Mouse (Mus musculus) forebrain, postnatal 0 days (tissue): ENCODE data around the gene Dnajb5. TPM values are rescaled to one million over a fixed set of nuclear protein-coding genes. Genes with fewer than 3 reads are reported as not detected.

Experiments
- ATAC-seq: fragments of 200-750 bp; cut with Nextera tagmentation; 2 replicates; pipeline ENCODE4 v1.8.0; 2017; ENCODE audit warnings: mild to moderate bottlenecking, moderate library complexity
- DNase-seq: peaks from one replicate; pipeline ENCODE4 v3.0.0-alpha.2; 2015
- H3K27ac ChIP-seq: fragments of 300-500 bp; sonication (generic); 2 replicates; pipeline ENCODE4 v1.5.1; 2014; ENCODE audit warnings: low read depth, mild to moderate bottlenecking, antibody characterized with exemption, low read length, moderate library complexity, mixed read lengths
- H3K27me3 ChIP-seq: fragments of 300-500 bp; sonication (generic); 2 replicates; pipeline ENCODE4 v1.6.1; 2014; ENCODE audit warnings: mild to moderate bottlenecking, low read length, mixed read lengths; ENCODE audit not compliant: insufficient read depth
- H3K36me3 ChIP-seq: fragments of 300-500 bp; sonication (generic); 2 replicates; pipeline ENCODE4 v1.6.1; 2014; ENCODE audit warnings: mild to moderate bottlenecking, moderate library complexity; ENCODE audit not compliant: insufficient read depth
- H3K4me1 ChIP-seq: fragments of 300-500 bp; sonication (generic); 2 replicates; pipeline ENCODE4 v1.6.1; 2014; ENCODE audit warnings: antibody characterized with exemption; ENCODE audit not compliant: insufficient read depth
- H3K4me2 ChIP-seq: fragments of 300-500 bp; sonication (generic); 2 replicates; pipeline ENCODE4 v1.6.1; 2014; ENCODE audit warnings: low read depth, mild to moderate bottlenecking, moderate library complexity
- H3K4me3 ChIP-seq: fragments of 300-500 bp; sonication (generic); 2 replicates; pipeline ENCODE4 v1.5.1; 2014; ENCODE audit warnings: low read depth, low read length, mixed read lengths
- H3K9ac ChIP-seq: fragments of 300-500 bp; sonication (generic); 2 replicates; pipeline ENCODE4 v1.6.1; 2014; ENCODE audit warnings: mild to moderate bottlenecking
- H3K9me3 ChIP-seq: fragments of 300-500 bp; sonication (generic); 2 replicates; pipeline ENCODE4 v1.6.1; 2016; ENCODE audit warnings: low read length
- CTCF ChIP-seq: sonication (generic); IDR thresholded peaks from 2 replicates; pipeline ENCODE4 v1.5.1; 2016; ENCODE audit warnings: antibody characterized with exemption, control low read depth, low read depth
- WGBS: fragments of 180-500 bp; shearing (Covaris S2); extraction: QIAGEN DNeasy Blood & Tissue Kit; methylation state at CpG from one replicate; pipeline ENCODE4 v1.1.7; 2014; 5-methylcytosine and 5-hydroxymethylcytosine counted together
- polyA plus RNA-seq: library from polyadenylated mRNA; unstranded; fragments of >200 nt; fragmentation: Nextera tagmentation; extraction: Ambion mirVana; gene quantifications from 2 replicates; pipeline ENCODE4 v1.2.1, GENCODE M21; 2015
- total RNA-seq: library from RNA; depleted of rRNA; stranded (reverse); fragments of >200 nt; gene quantifications from 2 replicates; pipeline ENCODE4 v1.2.3, GENCODE M21; 2014; rRNA removed

The Dnajb5 gene
- total and polyA plus RNA-seq, 2 experiments from 2014 or later, result 46.8 to 106 TPM

GRCm38 (mm10) chr4:43004951-43005350 lies 55.3 kb downstream of the Dnajb5 start:
- Histone ChIP-seq H3K9me3 (no peaks in the 10 kb centered on the region), H3K36me3 (peaks cover 8% of the 10 kb centered on the region; the same call in 1 of the 2 replicates), H3K4me2 (no peak overlapping the region), H3K9ac (no peak overlapping the region), H3K4me1 (peaks cover 4% of the 10 kb centered on the region; the same call in 1 of the 2 replicates), H3K4me3 (no peak overlapping the region), H3K27ac (no peak overlapping the region), H3K27me3 (no peaks in the 10 kb centered on the region)
- no peak for DNase-seq
- no peak for ATAC-seq
- 95% methylated on average over 3 of the region's 3 CpGs for WGBS
- no peak for TF ChIP-seq CTCF

- no peaks in the 10 kb centered on the region for H3K9me3 ChIP-seq
- no peaks in the 10 kb centered on the region for H3K27me3 ChIP-seq
- no peak overlapping the region for H3K4me3 ChIP-seq
- ATAC-seq, result no peak
- peak; percentile 56 for TF ChIP-seq CTCF
- 53% methylated on average over 2 of the region's 2 CpGs for WGBS
- H3K4me1 ChIP-seq, result peaks cover 5% of the 10 kb centered on the region; the same call in 1 of the 2 replicates
- H3K4me2 ChIP-seq, result no peak overlapping the region
- no peak overlapping the region for H3K9ac ChIP-seq
- DNase-seq, result peak; percentile 6
- peaks cover 8% of the 10 kb centered on the region; the same call in 1 of the 2 replicates for H3K36me3 ChIP-seq
- H3K27ac ChIP-seq, result no peak overlapping the region
Measured at GRCm38 (mm10) chr4:43005765-43006164, 56.2 kb downstream of the Dnajb5 start.

Other genes starting within 250 kb of the Dnajb5 start
- gene 4930578G10Rik, start 214.3 kb upstream of the Dnajb5 start, total RNA-seq, result not detected in 2 replicates
- gene 4930578G10Rik, start 214.3 kb upstream of the Dnajb5 start, polyA plus RNA-seq, result 0.56 and 0.91 TPM in 2 replicates
- not detected in 2 replicates for gene Ccl19, start 193.2 kb upstream of the Dnajb5 start, total RNA-seq
- not detected in 2 replicates for gene Ccl19, start 193.2 kb upstream of the Dnajb5 start, polyA plus RNA-seq
- gene Ccl21a, start 175.8 kb upstream of the Dnajb5 start, total RNA-seq, result 0.52 TPM in 1 of 2 replicates, not detected in the other
- gene Ccl21a, start 175.8 kb upstream of the Dnajb5 start, polyA plus RNA-seq, result 0.22 and 0.58 TPM in 2 replicates
- gene Fam205a1, start 95.9 kb upstream of the Dnajb5 start, total RNA-seq, result not detected in 2 replicates
- gene Fam205a1, start 95.9 kb upstream of the Dnajb5 start, polyA plus RNA-seq, result 0.05 TPM in 1 of 2 replicates, not detected in the other
- 0.23 TPM in 1 of 2 replicates, not detected in the other for gene Gm12394, start 93.0 kb upstream of the Dnajb5 start, total RNA-seq
- gene Gm12394, start 93.0 kb upstream of the Dnajb5 start, polyA plus RNA-seq, result 0.16 and 0.41 TPM in 2 replicates
- not detected in 2 replicates for gene Fam205c, start 75.6 kb upstream of the Dnajb5 start, total RNA-seq
- gene Fam205c, start 75.6 kb upstream of the Dnajb5 start, polyA plus RNA-seq, result 1.8 and 3.2 TPM in 2 replicates
- 77.2 and 82.7 TPM in 2 replicates for gene Phf24, start 33.2 kb upstream of the Dnajb5 start, total RNA-seq
- gene Phf24, start 33.2 kb upstream of the Dnajb5 start, polyA plus RNA-seq, result 38.2 and 42.3 TPM in 2 replicates
- not detected in 2 replicates for gene 1700022I11Rik, start 19.8 kb downstream of the Dnajb5 start, total RNA-seq
- gene 1700022I11Rik, start 19.8 kb downstream of the Dnajb5 start, polyA plus RNA-seq, result 0.23 and 0.63 TPM in 2 replicates
- 221 and 255 TPM in 2 replicates for gene Vcp, start 50.7 kb downstream of the Dnajb5 start, total RNA-seq
- 357 and 443 TPM in 2 replicates for gene Vcp, start 50.7 kb downstream of the Dnajb5 start, polyA plus RNA-seq
- 12.8 and 21.8 TPM in 2 replicates for gene Fancg, start 60.7 kb downstream of the Dnajb5 start, total RNA-seq
- gene Fancg, start 60.7 kb downstream of the Dnajb5 start, polyA plus RNA-seq, result 10.9 and 12.4 TPM in 2 replicates
- gene Pigo, start 76.0 kb downstream of the Dnajb5 start, total RNA-seq, result 15.6 and 20.3 TPM in 2 replicates
- gene Pigo, start 76.0 kb downstream of the Dnajb5 start, polyA plus RNA-seq, result 16.5 and 21.9 TPM in 2 replicates
- 94.4 and 120 TPM in 2 replicates for gene Stoml2, start 81.9 kb downstream of the Dnajb5 start, total RNA-seq
- 233 and 240 TPM in 2 replicates for gene Stoml2, start 81.9 kb downstream of the Dnajb5 start, polyA plus RNA-seq
- gene Fam214b, start 96.4 kb downstream of the Dnajb5 start, total RNA-seq, result 35.7 and 42.3 TPM in 2 replicates
- 23.4 and 30.9 TPM in 2 replicates for gene Fam214b, start 96.4 kb downstream of the Dnajb5 start, polyA plus RNA-seq
- gene Unc13b, start 109.1 kb downstream of the Dnajb5 start, total RNA-seq, result 52.9 and 54.7 TPM in 2 replicates
- gene Unc13b, start 109.1 kb downstream of the Dnajb5 start, polyA plus RNA-seq, result 3.3 and 6.2 TPM in 2 replicates